Mouse (Mus musculus) heart, embryonic 13.5 days (tissue): ENCODE data around the gene Napsa. TPM values are rescaled to one million over a fixed set of nuclear protein-coding genes. Genes with fewer than 3 reads are reported as not detected.
A peak's percentile ranks its signal among the peaks of the same experiment; 100 is the strongest.

Source experiments
- ATAC-seq: fragments of 200-750 bp; cut with Nextera tagmentation; 2 replicates; pipeline ENCODE4 v1.8.0; 2017; ENCODE audit warnings: moderate TSS enrichment; ENCODE audit not compliant: insufficient number of reproducible peaks, low FRiP score, low TSS enrichment; ENCODE audit errors: extremely low read depth
- H3K27ac ChIP-seq: fragments of 300-500 bp; sonication (generic); replicated peaks from 2 replicates; pipeline ENCODE4 v1.5.1; 2015; ENCODE audit warnings: moderate library complexity, mild to moderate bottlenecking, inconsistent platforms
- H3K27me3 ChIP-seq: fragments of 300-500 bp; sonication (generic); replicated peaks from 2 replicates; pipeline ENCODE4 v1.6.1; 2015; ENCODE audit warnings: mild to moderate bottlenecking, inconsistent platforms
- H3K36me3 ChIP-seq: fragments of 300-500 bp; sonication (generic); 2 replicates; pipeline ENCODE4 v1.6.1; 2015; ENCODE audit warnings: mild to moderate bottlenecking, inconsistent platforms
- H3K4me1 ChIP-seq: fragments of 300-500 bp; sonication (generic); 2 replicates; pipeline ENCODE4 v1.6.1; 2015; ENCODE audit warnings: inconsistent platforms
- H3K4me2 ChIP-seq: fragments of 300-500 bp; sonication (generic); 2 replicates; pipeline ENCODE4 v1.6.1; 2015; ENCODE audit warnings: inconsistent platforms, mild to moderate bottlenecking, moderate library complexity
- H3K4me3 ChIP-seq: fragments of 300-500 bp; sonication (generic); 2 replicates; pipeline ENCODE4 v1.5.1; 2015; ENCODE audit warnings: moderate library complexity, mild to moderate bottlenecking, inconsistent platforms
- H3K9ac ChIP-seq: fragments of 300-500 bp; sonication (generic); 2 replicates; pipeline ENCODE4 v1.6.1; 2015; ENCODE audit warnings: inconsistent platforms, mild to moderate bottlenecking, moderate library complexity
- H3K9me3 ChIP-seq: fragments of 300-500 bp; sonication (generic); 2 replicates; pipeline ENCODE4 v1.6.1; 2016; ENCODE audit warnings: inconsistent platforms
- whole genome bisulfite sequencing: fragments of 180-500 bp; shearing (Covaris S2); methylation state at CpG from one replicate; pipeline ENCODE4 v1.1.7; 2015; ENCODE audit warnings: mixed read lengths; 5-methylcytosine and 5-hydroxymethylcytosine counted together
- polyA plus RNA-seq: library from polyadenylated mRNA; unstranded; fragments of >200 nt; fragmentation: Nextera tagmentation; extraction: Ambion mirVana; gene quantifications from 2 replicates; pipeline ENCODE4 v1.2.1, GENCODE M21; 2015

Napsa gene
- polyA plus RNA-seq, 1 experiment from 2014 or later, result 0.39 TPM

DNA sequence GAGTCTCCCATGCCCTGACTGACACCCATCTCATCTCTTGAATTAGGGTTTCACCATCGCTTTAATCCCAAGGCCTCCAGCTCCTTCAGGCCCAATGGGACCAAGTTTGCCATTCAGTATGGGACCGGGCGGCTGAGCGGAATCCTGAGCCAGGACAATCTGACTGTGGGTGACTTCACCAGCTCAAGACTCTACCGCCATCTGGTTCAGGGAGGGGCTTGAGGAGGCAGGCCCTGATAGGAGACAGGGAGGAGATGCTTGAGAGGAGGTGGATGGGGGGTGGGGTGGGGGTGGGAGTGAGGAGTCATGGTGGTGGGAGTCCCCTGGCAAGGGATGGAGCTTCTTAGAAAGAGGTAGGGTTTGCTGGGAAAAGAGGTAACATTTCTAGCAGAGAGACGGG lies 9.5 kb downstream of the Napsa start:
- no peaks in the 10 kb centered on the region; the same call in 1 of the 2 replicates for H3K9me3 ChIP-seq

DNA sequence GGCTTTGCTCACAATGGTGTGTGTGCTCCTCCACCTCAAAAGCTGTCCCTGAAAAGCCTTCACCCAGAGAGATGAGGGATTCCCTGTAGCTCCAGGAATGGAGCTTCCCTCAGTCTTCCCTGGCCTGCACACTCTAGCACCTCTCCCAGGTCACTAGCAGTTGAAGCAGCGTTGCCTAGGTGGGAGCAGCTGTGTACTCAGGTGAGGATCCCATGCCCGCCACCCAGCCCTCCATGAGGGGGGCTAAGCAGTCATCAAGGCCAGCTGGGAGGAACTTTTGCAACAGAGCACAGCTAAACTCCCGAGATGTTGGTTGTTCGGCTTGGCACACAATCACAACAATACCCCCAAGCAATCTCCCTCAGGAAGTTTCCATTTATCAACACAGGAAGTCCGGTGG lies 10.5 kb downstream of the Napsa start:
- Histone ChIP-seq H3K27me3 (peaks cover 62% of the 10 kb centered on the region), H3K4me3 (no peak overlapping the region), H3K9ac (no peak overlapping the region), H3K27ac (no peak overlapping the region), H3K9me3 (no peaks in the 10 kb centered on the region; the same call in 1 of the 2 replicates), H3K4me2 (no peak overlapping the region), H3K4me1 (peaks cover 9% of the 10 kb centered on the region), H3K36me3 (no peaks in the 10 kb centered on the region)
- ATAC-seq, result no peak
- 48% methylated on average over 5 of the region's 5 CpGs for WGBS

More for the DNA sequence above, 9.5 kb downstream of the Napsa start:
- Histone ChIP-seq H3K4me1 (peaks cover 3% of the 10 kb centered on the region; the same call in 1 of the 2 replicates), H3K27ac (no peak overlapping the region), H3K27me3 (peaks cover 54% of the 10 kb centered on the region), H3K36me3 (no peaks in the 10 kb centered on the region), H3K9ac (no peak overlapping the region), H3K4me2 (no peak overlapping the region), H3K4me3 (no peak overlapping the region)
- WGBS, result 63% methylated on average over 6 of the region's 6 CpGs
- no peak for ATAC-seq

DNA sequence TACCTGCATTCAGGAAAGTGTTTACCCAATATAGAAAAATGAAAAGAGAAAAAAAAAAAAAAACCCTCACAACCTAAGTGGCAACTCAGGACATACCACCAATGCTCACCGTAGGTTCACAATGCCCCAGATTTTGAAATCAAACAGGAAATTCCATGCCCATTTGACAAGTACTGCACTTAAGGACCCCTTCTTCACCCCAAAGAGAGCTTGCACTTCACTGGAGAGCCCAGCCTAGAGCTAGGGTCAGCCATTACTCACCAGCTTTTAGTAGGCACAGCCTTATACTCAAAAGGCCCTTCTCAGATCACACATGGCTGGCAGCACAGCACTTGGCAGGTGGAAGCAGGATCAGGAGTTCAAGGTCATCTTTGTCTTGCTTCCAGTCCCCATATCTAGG lies 11.0 kb downstream of the Napsa start:
- Histone ChIP-seq H3K4me3 (no peak overlapping the region), H3K4me1 (peaks cover 11% of the 10 kb centered on the region), H3K9ac (no peak overlapping the region), H3K36me3 (no peaks in the 10 kb centered on the region), H3K4me2 (no peak overlapping the region), H3K9me3 (no peaks in the 10 kb centered on the region; the same call in 1 of the 2 replicates), H3K27me3 (peaks cover 66% of the 10 kb centered on the region), H3K27ac (no peak overlapping the region)
- no peak for ATAC-seq
- WGBS, result 65% methylated on average over 1 of the region's 1 CpGs

DNA sequence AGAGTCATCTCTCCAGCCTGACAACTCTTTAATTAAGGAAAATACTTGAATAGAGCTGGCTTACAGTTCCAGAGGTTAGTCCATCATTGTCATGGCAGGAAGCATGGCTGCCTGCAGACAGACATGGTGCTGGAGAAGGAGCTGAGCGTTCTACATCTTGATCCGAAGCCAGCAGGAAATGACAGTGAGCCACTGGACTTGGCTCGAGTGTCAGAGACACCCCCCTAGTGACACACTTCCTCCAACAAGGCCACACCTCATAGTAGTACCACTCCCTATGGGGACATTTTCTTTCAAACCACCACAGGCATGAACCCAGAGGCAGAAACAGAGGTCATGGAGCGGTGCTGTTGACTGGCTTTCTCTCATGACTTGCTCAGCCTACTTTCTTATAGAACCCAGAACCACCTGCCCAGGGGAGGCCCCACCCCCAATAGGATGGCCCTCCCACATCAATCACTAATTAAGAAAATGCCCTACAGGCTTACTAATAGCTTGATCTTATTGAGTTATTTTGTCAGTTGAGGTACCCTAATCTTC lies 12.2 kb downstream of the Napsa start:
- Histone ChIP-seq H3K9ac (no peak overlapping the region), H3K4me2 (no peak overlapping the region), H3K27ac (no peak overlapping the region), H3K4me1 (peaks cover 21% of the 10 kb centered on the region), H3K9me3 (no peaks in the 10 kb centered on the region), H3K27me3 (peaks cover 78% of the 10 kb centered on the region), H3K4me3 (no peak overlapping the region), H3K36me3 (no peaks in the 10 kb centered on the region)
- WGBS, result 62% methylated on average over 4 of the region's 4 CpGs
- no peak for ATAC-seq

DNA sequence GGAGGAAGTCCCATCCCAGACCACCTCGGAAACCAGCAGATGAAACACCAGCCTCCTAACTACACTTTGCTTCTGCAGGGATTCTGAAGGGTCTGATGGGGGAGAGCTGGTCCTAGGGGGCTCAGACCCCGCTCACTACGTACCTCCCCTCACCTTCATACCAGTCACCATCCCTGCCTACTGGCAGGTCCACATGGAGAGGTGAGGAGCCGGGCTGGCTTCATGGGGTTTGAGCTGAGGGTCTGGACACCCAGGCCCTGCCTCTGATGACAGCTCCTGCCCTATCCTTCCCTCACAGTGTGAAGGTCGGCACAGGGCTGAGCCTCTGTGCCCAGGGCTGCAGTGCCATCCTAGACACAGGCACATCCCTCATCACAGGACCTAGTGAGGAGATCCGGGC lies 12.7 kb downstream of the Napsa start:
- WGBS, result 80% methylated on average over 6 of the region's 6 CpGs
- Histone ChIP-seq H3K9ac (no peak overlapping the region), H3K4me3 (no peak overlapping the region), H3K27me3 (peaks cover 84% of the 10 kb centered on the region), H3K4me2 (no peak overlapping the region), H3K9me3 (no peaks in the 10 kb centered on the region), H3K27ac (no peak overlapping the region), H3K4me1 (peaks cover 24% of the 10 kb centered on the region), H3K36me3 (no peaks in the 10 kb centered on the region)
- no peak for ATAC-seq

DNA sequence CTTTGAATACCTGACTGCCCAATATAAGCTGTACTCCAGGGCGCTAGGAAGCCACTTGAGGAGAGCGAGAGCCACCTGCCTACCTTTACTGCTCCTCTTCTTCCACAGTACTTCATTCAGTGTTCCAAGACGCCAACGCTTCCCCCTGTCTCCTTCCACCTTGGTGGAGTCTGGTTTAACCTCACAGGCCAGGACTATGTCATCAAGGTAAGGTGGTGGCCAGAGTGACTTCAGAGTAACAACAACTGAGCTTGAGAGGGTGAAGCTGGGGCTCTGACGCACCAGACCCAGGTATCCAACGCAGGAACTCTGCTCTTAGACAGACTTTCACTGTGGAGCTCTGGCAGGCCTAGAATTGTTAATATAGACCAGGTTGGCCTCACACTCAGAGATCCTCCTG lies 13.4 kb downstream of the Napsa start:
- Histone ChIP-seq H3K9ac (no peak overlapping the region), H3K4me1 (peaks cover 24% of the 10 kb centered on the region), H3K27me3 (peaks cover 87% of the 10 kb centered on the region), H3K9me3 (no peaks in the 10 kb centered on the region), H3K36me3 (no peaks in the 10 kb centered on the region), H3K4me3 (no peak overlapping the region), H3K27ac (no peak overlapping the region), H3K4me2 (no peak overlapping the region)
- no peak for ATAC-seq
- WGBS, result 80% methylated on average over 6 of the region's 6 CpGs

DNA sequence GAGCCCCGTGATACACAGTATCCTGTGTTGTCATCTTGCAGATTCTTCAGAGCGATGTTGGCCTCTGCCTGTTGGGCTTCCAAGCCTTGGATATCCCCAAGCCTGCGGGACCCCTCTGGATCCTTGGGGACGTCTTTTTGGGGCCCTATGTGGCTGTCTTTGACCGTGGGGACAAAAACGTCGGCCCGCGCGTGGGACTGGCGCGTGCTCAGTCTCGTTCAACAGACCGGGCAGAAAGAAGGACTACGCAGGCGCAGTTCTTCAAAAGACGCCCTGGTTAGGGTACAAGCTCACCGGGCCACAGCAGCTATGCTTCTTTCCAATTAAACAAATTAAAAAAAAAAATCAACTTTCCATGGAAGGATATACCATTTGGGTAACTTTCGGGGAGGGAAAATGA lies 14.3 kb downstream of the Napsa start:
- H3K27me3 ChIP-seq, result peaks cover 87% of the 10 kb centered on the region
- H3K9ac ChIP-seq, result 0 out of 2 replicates have a peak overlapping the region, but pooled peaks have one; percentile 2
- H3K4me2 ChIP-seq, result peak overlapping the region; percentile 62
- H3K4me1 ChIP-seq, result peaks cover 31% of the 10 kb centered on the region
- no peak for ATAC-seq
- 12% methylated on average over 19 of the region's 19 CpGs for WGBS
- H3K36me3 ChIP-seq, result no peaks in the 10 kb centered on the region
- H3K27ac ChIP-seq, result no peak overlapping the region
- no peaks in the 10 kb centered on the region for H3K9me3 ChIP-seq
- peak overlapping the region; percentile 38 for H3K4me3 ChIP-seq

DNA sequence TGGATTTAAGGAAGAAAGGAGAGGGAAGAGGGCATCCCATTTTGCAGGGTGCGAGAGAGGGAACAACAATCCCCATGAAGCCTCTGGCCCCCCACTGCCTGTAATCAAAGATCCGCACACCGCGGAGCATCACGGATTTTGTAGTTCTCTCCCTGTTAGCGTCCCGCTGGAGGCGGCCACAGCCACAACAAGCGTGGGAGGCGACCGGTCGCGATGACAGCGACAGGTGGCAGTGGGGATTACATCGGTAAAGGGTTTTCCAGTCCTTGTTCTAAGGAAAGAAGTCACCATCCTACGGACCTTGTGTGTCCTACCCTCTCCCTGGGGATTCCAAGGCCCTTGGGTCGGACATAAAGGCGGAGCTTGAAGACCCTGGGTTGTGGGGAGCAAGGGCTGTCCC lies 14.8 kb downstream of the Napsa start:
- Histone ChIP-seq H3K9me3 (no peaks in the 10 kb centered on the region), H3K4me2 (peak overlapping the region; percentile 62), H3K27me3 (peaks cover 87% of the 10 kb centered on the region), H3K4me1 (peaks cover 34% of the 10 kb centered on the region), H3K4me3 (peak overlapping the region; percentile 38), H3K9ac (0 out of 2 replicates have a peak overlapping the region, but pooled peaks have one; percentile 19), H3K27ac (no peak overlapping the region), H3K36me3 (no peaks in the 10 kb centered on the region)
- WGBS, result under 1% methylated on average over 18 of the region's 18 CpGs
- no peak for ATAC-seq

DNA sequence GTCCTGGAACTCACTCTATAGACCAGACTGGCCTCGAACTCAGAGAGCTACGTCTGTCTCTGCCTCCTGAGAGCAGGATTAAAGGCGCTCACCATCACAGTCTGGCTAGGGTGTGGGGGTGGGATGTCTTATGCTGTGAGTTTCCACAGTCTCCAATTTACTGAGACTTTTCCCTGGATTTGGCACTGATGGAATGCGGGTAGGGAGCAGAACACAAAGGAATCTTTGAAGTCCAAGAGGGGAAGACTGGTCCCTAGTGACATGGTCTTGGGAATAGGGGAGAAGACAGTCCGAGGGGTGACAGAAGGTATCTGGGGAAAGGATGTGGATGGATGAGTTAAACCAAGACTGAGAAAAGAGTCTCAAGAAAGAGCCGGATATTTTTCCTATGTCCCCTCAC lies 15.5 kb downstream of the Napsa start:
- WGBS, result 35% methylated on average over 6 of the region's 6 CpGs
- Histone ChIP-seq H3K4me1 (peaks cover 34% of the 10 kb centered on the region), H3K9ac (no peak overlapping the region), H3K9me3 (no peaks in the 10 kb centered on the region), H3K4me2 (0 out of 2 replicates have a peak overlapping the region, but pooled peaks have one; percentile 62), H3K4me3 (peak overlapping the region; percentile 38; the same call in 1 of the 2 replicates), H3K36me3 (no peaks in the 10 kb centered on the region), H3K27me3 (peaks cover 87% of the 10 kb centered on the region), H3K27ac (no peak overlapping the region)
- ATAC-seq, result no peak

DNA sequence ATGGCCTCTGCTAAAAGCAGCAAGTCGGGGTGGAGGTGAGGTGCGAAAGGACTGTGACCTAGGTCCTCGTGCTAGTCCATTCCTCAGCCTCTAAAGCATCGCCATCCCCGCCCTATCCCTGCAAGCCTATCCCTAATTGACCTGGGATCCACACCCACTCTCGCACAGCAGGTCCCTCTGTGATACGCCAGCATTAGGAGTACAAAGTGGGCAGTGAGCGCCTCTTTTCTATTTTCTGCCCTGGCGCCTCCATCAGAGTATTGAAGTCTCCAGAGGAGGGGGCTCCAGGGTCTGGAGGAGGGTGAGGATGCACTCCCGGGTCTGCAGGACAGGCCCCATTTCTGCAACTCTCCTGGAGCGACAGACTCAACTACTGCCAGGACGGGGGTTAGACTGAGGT lies 16.2 kb downstream of the Napsa start:
- Histone ChIP-seq H3K4me3 (peak overlapping the region; percentile 49), H3K9ac (no peak overlapping the region; the same call in 1 of the 2 replicates), H3K36me3 (no peaks in the 10 kb centered on the region), H3K9me3 (no peaks in the 10 kb centered on the region), H3K27me3 (peaks cover 92% of the 10 kb centered on the region), H3K4me2 (peak overlapping the region; percentile 95), H3K27ac (no peak overlapping the region), H3K4me1 (peaks cover 34% of the 10 kb centered on the region)
- ATAC-seq, result no peak
- WGBS, result 10% methylated on average over 12 of the region's 12 CpGs

DNA sequence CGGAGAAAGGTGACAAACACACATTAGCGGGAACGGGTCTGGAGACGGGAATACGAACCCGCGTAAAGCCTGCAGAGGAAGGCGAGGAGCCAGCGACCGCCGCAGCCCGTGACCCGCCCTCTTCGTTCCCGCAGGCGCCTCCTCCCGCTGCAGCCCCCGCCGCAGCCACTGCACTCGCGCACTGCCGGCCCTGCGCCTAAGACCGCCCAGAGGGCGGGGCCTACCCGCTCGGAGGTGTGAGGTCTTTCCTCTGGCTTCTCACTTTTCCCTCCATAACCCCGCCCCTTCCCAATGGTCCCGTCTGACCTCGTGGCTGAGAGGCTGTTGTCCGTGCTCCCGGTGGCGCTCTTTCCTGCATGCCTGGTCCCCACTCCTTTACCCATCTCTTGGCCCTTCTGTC lies 17.0 kb downstream of the Napsa start:
- Histone ChIP-seq H3K9ac (peak overlapping the region; percentile 52), H3K27ac (no peak overlapping the region), H3K4me2 (peak overlapping the region; percentile 95), H3K4me3 (peak overlapping the region; percentile 49), H3K4me1 (peaks cover 36% of the 10 kb centered on the region), H3K9me3 (no peaks in the 10 kb centered on the region), H3K36me3 (no peaks in the 10 kb centered on the region), H3K27me3 (peaks cover 100% of the 10 kb centered on the region)
- peak; percentile 17; the same call in 1 of the 2 replicates for ATAC-seq
- under 1% methylated on average over 33 of the region's 33 CpGs for WGBS

DNA sequence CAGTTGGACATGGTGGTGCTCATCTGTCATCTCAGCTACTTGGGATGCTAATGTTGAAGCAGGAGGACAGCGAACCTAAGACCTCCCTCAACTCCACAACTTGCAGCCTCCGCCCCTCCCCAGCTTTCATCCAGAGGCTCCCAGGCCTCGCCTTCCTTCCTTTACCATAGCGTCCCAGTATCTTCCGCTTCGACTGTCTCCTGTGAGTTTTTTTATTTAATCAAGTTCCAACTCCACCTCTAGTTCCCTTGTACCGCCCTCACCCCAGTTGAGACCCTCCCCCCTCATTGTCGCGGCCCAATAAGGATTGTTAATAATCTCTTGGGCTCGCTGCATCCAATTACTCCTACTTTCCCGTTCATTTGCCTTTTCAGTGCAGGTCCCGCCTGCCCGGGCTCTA lies 17.8 kb downstream of the Napsa start:
- 4% methylated on average over 13 of the region's 13 CpGs for WGBS
- ATAC-seq, result no peak

More for the DNA sequence above, 17.8 kb downstream of the Napsa start:
- H3K9me3 ChIP-seq, result no peaks in the 10 kb centered on the region
- no peak overlapping the region for H3K27ac ChIP-seq
- H3K27me3 ChIP-seq, result peaks cover 94% of the 10 kb centered on the region
- H3K9ac ChIP-seq, result no peak overlapping the region
- no peaks in the 10 kb centered on the region for H3K36me3 ChIP-seq
- H3K4me2 ChIP-seq, result peak overlapping the region; percentile 95
- peak overlapping the region; percentile 61 for H3K4me3 ChIP-seq
- peaks cover 36% of the 10 kb centered on the region for H3K4me1 ChIP-seq
